Mouse (Mus musculus) heart, postnatal 10 days (tissue): ENCODE results near the gene Gm2042. TPM values are rescaled to one million over a fixed set of nuclear protein-coding genes. Genes with fewer than 3 reads are reported as not detected.
"Not testable (repeated sequence)": the region's sequence is repeated elsewhere in the genome, so short reads cannot be mapped to it uniquely, and the experiment has no call there.

ENCODE experiments used
- DNase-seq, 2 experiments: peaks; one replicate each; pipeline ENCODE4 v3.0.0; 2021
- intact Hi-C: fragments of 180-260 bp; cut with DNase I; formaldehyde crosslinking; loops from one replicate; pipeline ENCODE4 v1.15.1; 2025
- total RNA-seq, 2 experiments: library from RNA; stranded (reverse); gene quantifications; 2 replicates each; pipeline ENCODE4 v1.2.3; 2021

Gene Gm2042
- total RNA-seq, result not detected

- intact Hi-C loops, DNase-seq: not testable (repeated sequence)
Observed at GRCm38 (mm10) chr12:87953780-87954179, at the start of gene Gm2042. Gm2042 (plus strand) TSS chr12:87954080.

GRCm38 (mm10) chr12:87919721-87920120 lies 34.2 kb upstream of the Gm2042 start, which contains the start of gene Gm2035:
Gm2035 (minus strand) TSS chr12:87919857.
- intact Hi-C loops, DNase-seq: not testable (repeated sequence)

- DNase-seq, intact Hi-C loops: not testable (repeated sequence)
Observed at GRCm38 (mm10) chr12:87984000-87984399, 30.1 kb downstream of the Gm2042 start.

DNA sequence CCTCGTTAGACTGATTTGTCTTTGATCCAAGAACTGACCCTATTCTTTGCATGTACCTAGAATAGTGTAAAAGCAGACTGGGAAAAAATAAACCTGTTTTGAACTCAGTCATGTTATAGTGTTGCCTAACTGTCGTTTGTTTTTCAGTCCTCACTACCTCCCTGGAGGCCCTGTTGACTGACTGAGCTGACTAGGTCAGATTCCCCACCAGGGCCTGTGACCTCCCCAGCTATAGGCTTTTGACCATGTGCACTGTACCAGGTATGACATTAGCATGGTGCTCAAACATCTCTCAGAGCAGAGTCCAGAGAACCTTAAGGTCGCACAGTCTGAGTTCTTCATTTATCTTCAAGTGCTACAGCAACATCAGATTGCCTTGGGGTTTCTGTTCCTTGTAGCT lies 50.2 kb downstream of the Gm2042 start:
- DNase-seq, intact Hi-C loops: not testable (repeated sequence)

Other genes starting within 250 kb of the Gm2042 start
- not detected for gene Gm21319, start 178.3 kb upstream of the Gm2042 start, total RNA-seq
- gene Gm21936, start 158.6 kb upstream of the Gm2042 start, total RNA-seq, result not detected
- not detected for gene BB287469, start 137.5 kb upstream of the Gm2042 start, total RNA-seq
- gene Gm2001, start 111.7 kb upstream of the Gm2042 start, total RNA-seq, result not detected
- not detected for gene Gm2016, start 80.0 kb upstream of the Gm2042 start, total RNA-seq
- gene Gm2022, start 58.7 kb upstream of the Gm2042 start, total RNA-seq, result not detected
- not detected for gene Gm2035, start 34.2 kb upstream of the Gm2042 start, total RNA-seq
- not detected for gene Gm2075, start 57.8 kb downstream of the Gm2042 start, total RNA-seq
- not detected for gene Gm6803, start 64.7 kb downstream of the Gm2042 start, total RNA-seq
- not detected for gene Gm2056, start 72.9 kb downstream of the Gm2042 start, total RNA-seq
- not detected for gene Gm16368, start 129.6 kb downstream of the Gm2042 start, total RNA-seq
- gene Gm10436, start 228.0 kb downstream of the Gm2042 start, total RNA-seq, result not detected